8 mouse cellular contexts compared by ENCODE assay signal in genomic region chr2:166657451-166658011, GRCm38 (mm10). TPM values are rescaled to one million over a fixed set of nuclear protein-coding genes. Genes with fewer than 3 reads are reported as not detected.
DNase-seq lines count a peak whose midpoint lies in the region; ATAC-seq lines count a peak whose summit lies in the region.

No protein-coding gene starts in this region.

- 30% methylated on average over 10 of the region's 10 CpGs for WGBS in forebrain, embryonic 16.5 days
- WGBS in midbrain, embryonic 11.5 days = 20% methylated on average over 10 of the region's 10 CpGs

- H3K4me3 ChIP-seq in forebrain, embryonic 16.5 days (replicated peaks; ENCODE audit: low read length) = no peak overlapping the region
- no peak overlapping the region for H3K4me3 ChIP-seq in midbrain, embryonic 11.5 days (ENCODE audit: low read depth, low read length)

- no peaks in the 10 kb centered on the region for H3K9me3 ChIP-seq in forebrain, embryonic 16.5 days (ENCODE audit: control insufficient read depth, low read length)
- no peaks in the 10 kb centered on the region for H3K9me3 ChIP-seq in midbrain, embryonic 11.5 days (ENCODE audit: control insufficient read depth, low read length)

- ATAC-seq in forebrain, embryonic 16.5 days = no peak
- ATAC-seq in midbrain, embryonic 11.5 days (ENCODE audit: low FRiP score) = peak; percentile 59

- peak; percentile 18 to 45 for DNase-seq in adrenal gland, postnatal 36 days
- no peak for DNase-seq in adrenal gland, postnatal 4 days (ENCODE audit: low spot score in 2 of 2)
- DNase-seq in kidney, postnatal 10 days = peak; percentile 70
- DNase-seq in midbrain, embryonic 11.5 days (ENCODE audit: low spot score, missing footprints) = peak; percentile 91
- DNase-seq in frontal cortex, postnatal 25 days (ENCODE audit: low spot score in 2 of 2) = no peak
- no peak for DNase-seq in urinary bladder, postnatal 4 days (ENCODE audit: low spot score in 2 of 2)
- no peak for DNase-seq in layer of hippocampus, postnatal 25 days (ENCODE audit: extremely low spot score in 1 of 2, low spot score in 1 of 2)

- no peaks in the 10 kb centered on the region for H3K36me3 ChIP-seq in forebrain, embryonic 16.5 days (ENCODE audit: control insufficient read depth, insufficient read depth)
- no peaks in the 10 kb centered on the region for H3K36me3 ChIP-seq in midbrain, embryonic 11.5 days (ENCODE audit: control insufficient read depth, insufficient read depth, low read length)

- H3K4me1 ChIP-seq in forebrain, embryonic 16.5 days (replicated peaks; ENCODE audit: control insufficient read depth, insufficient read depth, low read length) = peaks cover 55% of the 10 kb centered on the region
- peaks cover 47% of the 10 kb centered on the region for H3K4me1 ChIP-seq in midbrain, embryonic 11.5 days (ENCODE audit: control insufficient read depth, insufficient read depth, low read length)

- peak overlapping the region; percentile 51 for H3K27ac ChIP-seq in forebrain, embryonic 16.5 days (ENCODE audit: low read length)
- peak overlapping the region; percentile 87 for H3K27ac ChIP-seq in midbrain, embryonic 11.5 days (ENCODE audit: low read depth, low read length)

- peak overlapping the region; percentile 26 for H3K9ac ChIP-seq in forebrain, embryonic 16.5 days (replicated peaks; ENCODE audit: low read depth, low read length)
- peak overlapping the region; percentile 40 for H3K9ac ChIP-seq in midbrain, embryonic 11.5 days (ENCODE audit: low read length)

- H3K4me2 ChIP-seq in forebrain, embryonic 16.5 days (ENCODE audit: low read length) = no peak overlapping the region
- no peak overlapping the region for H3K4me2 ChIP-seq in midbrain, embryonic 11.5 days

- H3K27me3 ChIP-seq in forebrain, embryonic 16.5 days (replicated peaks; ENCODE audit: control insufficient read depth, insufficient read depth, low read length) = no peaks in the 10 kb centered on the region
- no peaks in the 10 kb centered on the region for H3K27me3 ChIP-seq in midbrain, embryonic 11.5 days (ENCODE audit: control insufficient read depth, insufficient read depth, low read length)

RNA-seq across cellular contexts. Expression of gene Prex1, which starts 56.1 kb away (rescaled TPM):
- 10 to 100 TPM; 13.5 to 18.8 TPM for total RNA-seq in adrenal gland, postnatal 36 days (2021)
- 10 to 100 TPM; 20.9 to 21.2 TPM for total RNA-seq in adrenal gland, postnatal 4 days (2021)
- polyA plus RNA-seq in forebrain, embryonic 16.5 days (2015; fragmentation: Nextera tagmentation; extraction: Ambion mirVana) = 38.5 and 40.5 TPM in 2 replicates
- polyA plus RNA-seq in midbrain, embryonic 11.5 days (2014; fragmentation: Nextera tagmentation; extraction: Ambion mirVana) = 16.5 and 19.8 TPM in 2 replicates
- total RNA-seq in layer of hippocampus, postnatal 25 days (2021) = 10 to 100 TPM; 75.4 to 85.2 TPM

Comparison
In these comparisons a context has a peak if more than half of its experiments do, and no peak if none do; other contexts are left out.
1. DNase-seq: peak in adrenal gland, postnatal 36 days (2 of 2), kidney, postnatal 10 days (single experiment) and midbrain, embryonic 11.5 days (single experiment); none in adrenal gland, postnatal 4 days (0 of 2), frontal cortex, postnatal 25 days (0 of 2), urinary bladder, postnatal 4 days (0 of 2) and layer of hippocampus, postnatal 25 days (0 of 2).